Mouse (Mus musculus) liver, adult 2 months (tissue): ENCODE results near the gene Aicda.

Experiments
- CTCF ChIP-seq: fragments of 200-500 bp; IDR thresholded peaks from 2 replicates; pipeline ENCODE4 v1.5.1; 2011; ENCODE audit warnings: low read depth, low read length, control low read depth
- POLR2A ChIP-seq: fragments of 200-500 bp; IDR thresholded peaks from 2 replicates; pipeline ENCODE4 v1.6.1; 2011; ENCODE audit warnings: low read length, control low read depth; ENCODE audit not compliant: insufficient read depth; ENCODE audit errors: extremely low read depth

DNA sequence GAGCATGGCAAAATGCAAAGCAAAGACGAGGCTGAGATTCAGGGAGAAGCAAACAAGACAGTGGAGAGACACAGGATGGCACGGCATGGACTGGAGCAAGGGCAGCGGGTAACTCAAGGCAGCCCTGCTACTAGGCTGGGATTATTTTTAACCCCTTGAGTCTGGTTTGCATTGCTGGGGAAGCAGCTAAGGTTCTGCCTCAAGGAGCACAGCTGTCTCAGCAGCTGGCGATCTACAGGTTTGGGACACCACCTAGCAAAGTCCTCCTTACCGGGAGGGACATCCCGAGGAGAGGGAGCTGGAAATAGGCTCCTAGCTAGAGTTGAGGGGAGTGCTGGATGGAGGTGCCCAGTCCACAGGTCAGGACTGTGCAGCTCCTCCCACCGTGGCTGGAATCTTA lies 1.7 kb downstream of the Aicda start:
- TF ChIP-seq CTCF (no peak), POLR2A (no peak)
